Mouse (Mus musculus): ENCODE data around the gene Cacna1i.

Cacna1i gene

GRCm38 (mm10) chr15:80286851-80287415 is at the start of gene Cacna1i:
Gene Cacna1i (plus strand): TSS chr15:80287238.
- no peak for DNase-seq (ENCODE audit: low spot score in 2 of 2)

- no peak for DNase-seq (ENCODE audit: low spot score in 2 of 2)
These were observed 38.9 kb upstream of the Cacna1i start for GRCm38 (mm10) chr15:80248135-80248534.

- DNase-seq (ENCODE audit: low spot score in 2 of 2): no peak
These were observed 38.4 kb upstream of the Cacna1i start for GRCm38 (mm10) chr15:80248596-80248995.

- DNase-seq (ENCODE audit: low spot score in 2 of 2): no peak
These were observed 37.4 kb upstream of the Cacna1i start for GRCm38 (mm10) chr15:80249672-80250071.

GRCm38 (mm10) chr15:80250586-80250985 is 36.5 kb upstream of the Cacna1i start:
- no peak for DNase-seq (ENCODE audit: low spot score in 2 of 2)

GRCm38 (mm10) chr15:80253530-80253929 is 33.5 kb upstream of the Cacna1i start:
- DNase-seq (ENCODE audit: low spot score in 2 of 2): no peak

- no peak for DNase-seq (ENCODE audit: low spot score in 2 of 2)
These were observed 32.8 kb upstream of the Cacna1i start for GRCm38 (mm10) chr15:80254207-80254606.

GRCm38 (mm10) chr15:80254847-80255645 is 32.0 kb upstream of the Cacna1i start, which contains the start of gene Atf4:
Gene Atf4 (plus strand): TSS chr15:80255184.
- DNase-seq (ENCODE audit: low spot score in 2 of 2): peak; percentile 90 to 93

GRCm38 (mm10) chr15:80255646-80256121 is 31.4 kb upstream of the Cacna1i start:
- peak; percentile 65 to 78 for DNase-seq (ENCODE audit: low spot score in 2 of 2)

GRCm38 (mm10) chr15:80256242-80256641 is 30.8 kb upstream of the Cacna1i start:
- no peak for DNase-seq (ENCODE audit: low spot score in 2 of 2)

GRCm38 (mm10) chr15:80256656-80257601 is 30.1 kb upstream of the Cacna1i start:
- DNase-seq (ENCODE audit: low spot score in 2 of 2): no peak

- DNase-seq (ENCODE audit: low spot score in 2 of 2): no peak
These were observed 29.3 kb upstream of the Cacna1i start for GRCm38 (mm10) chr15:80257602-80258239.

- peak; percentile 41 to 53 for DNase-seq (ENCODE audit: low spot score in 2 of 2)
These were observed 28.5 kb upstream of the Cacna1i start for GRCm38 (mm10) chr15:80258240-80259170.

GRCm38 (mm10) chr15:80259406-80260045 is 27.5 kb upstream of the Cacna1i start:
- DNase-seq (ENCODE audit: low spot score in 2 of 2): no peak

GRCm38 (mm10) chr15:80260677-80261076 is 26.4 kb upstream of the Cacna1i start:
- DNase-seq (ENCODE audit: low spot score in 2 of 2): peak; percentile 74 to 84

- no peak for DNase-seq (ENCODE audit: low spot score in 2 of 2)
These were observed 25.9 kb upstream of the Cacna1i start for GRCm38 (mm10) chr15:80261100-80261499.

- DNase-seq (ENCODE audit: low spot score in 2 of 2): peak; percentile 81 to 87
These were observed 23.1 kb upstream of the Cacna1i start, which contains the start of gene Rps19bp1 for GRCm38 (mm10) chr15:80263610-80264575. Gene Rps19bp1 (minus strand): TSS chr15:80264315.

- peak in 1 of 2 experiments; percentile 65 for DNase-seq (ENCODE audit: low spot score in 2 of 2)
These were observed 20.8 kb upstream of the Cacna1i start for GRCm38 (mm10) chr15:80266281-80266680.

All from spleen, postnatal 14 days (tissue).